In genomic region chr14:90232661-90233060, GRCm38 (mm10) we compare ENCODE assay signal across 23 mouse cellular contexts.
"Had no signal": no experiment of that assay in that cellular context is flagged by ENCODE, and none has a peak within 500 bp of the region (broad histone marks: within the 10 kb centered on the region; RNA-seq: fewer than 3 reads in every experiment).

No protein-coding gene starts in this region.

- H3K4me1 ChIP-seq: heart, embryonic 13.5 days; heart, embryonic 15.5 days; hindbrain, embryonic 10.5 days; intestine, embryonic 15.5 days; limb, embryonic 13.5 days; limb, embryonic 15.5 days had no signal

- ATAC-seq: hindbrain, embryonic 16.5 days; inflammation-experienced regulatory T-cells, adult 6 months; intestine, embryonic 15.5 days; intestine, postnatal 0 days had no signal

- DNase-seq: gastrocnemius, postnatal 14 days; gastrocnemius, postnatal 36 days; heart, adult 11 months; heart, adult 2 months; heart, postnatal 4 days; kidney, adult 18-20 months; kidney, adult 8-10 months; kidney, postnatal 10 days; kidney, postnatal 25 days; kidney, postnatal 4 days; left cerebral cortex, postnatal 4 days had no signal

- H3K27ac ChIP-seq: heart, adult 2 months; heart, embryonic 13.5 days; heart, embryonic 15.5 days; hindbrain, embryonic 10.5 days; hindbrain, embryonic 14.5 days; intestine, embryonic 15.5 days; layer of hippocampus, adult 2 months; limb, embryonic 13.5 days; limb, embryonic 15.5 days had no signal

- H3K9ac ChIP-seq: heart, embryonic 13.5 days; heart, embryonic 15.5 days; hindbrain, embryonic 14.5 days; intestine, embryonic 15.5 days; limb, embryonic 13.5 days; limb, embryonic 15.5 days had no signal

- H3K27me3 ChIP-seq: heart, embryonic 13.5 days; heart, embryonic 15.5 days; intestine, embryonic 15.5 days; limb, embryonic 13.5 days; limb, embryonic 15.5 days had no signal

- H3K9me3 ChIP-seq: heart, embryonic 13.5 days; heart, embryonic 15.5 days; hindbrain, embryonic 10.5 days; intestine, embryonic 15.5 days; limb, embryonic 13.5 days; limb, embryonic 15.5 days had no signal

- H3K4me2 ChIP-seq: heart, embryonic 11.5 days; heart, embryonic 13.5 days; heart, embryonic 15.5 days; hindbrain, embryonic 14.5 days; intestine, embryonic 15.5 days; limb, embryonic 13.5 days; limb, embryonic 15.5 days had no signal

- H3K36me3 ChIP-seq: heart, embryonic 13.5 days; heart, embryonic 15.5 days; hindbrain, embryonic 10.5 days; intestine, embryonic 15.5 days; limb, embryonic 13.5 days; limb, embryonic 15.5 days had no signal

- H3K4me3 ChIP-seq: heart, adult 2 months; heart, embryonic 13.5 days; heart, embryonic 15.5 days; hindbrain, embryonic 10.5 days; intestine, embryonic 15.5 days; layer of hippocampus, adult 2 months; limb, embryonic 13.5 days; limb, embryonic 15.5 days had no signal
